Mouse (Mus musculus) testis, postnatal 10 days (tissue): ENCODE measurements around the gene Cic.
"Not testable (repeated sequence)": the region's sequence is repeated elsewhere in the genome, so short reads cannot be mapped to it uniquely, and the experiment has no call there.

Experiments
- DNase-seq: peaks from one replicate; pipeline ENCODE4 v3.0.0; 2021; ENCODE audit warnings: low spot score

Cic gene

GRCm38 (mm10) chr7:25305956-25306613 is 38.6 kb downstream of the Cic start, which contains the start of gene Tmem145:
Gene Tmem145 (plus strand): TSS chr7:25306106.
- no peak for DNase-seq

- DNase-seq = no peak
Measured at GRCm38 (mm10) chr7:25306614-25306996, 39.1 kb downstream of the Cic start.

- DNase-seq = no peak
Measured at GRCm38 (mm10) chr7:25308702-25309318, 41.3 kb downstream of the Cic start.

- no peak for DNase-seq
Measured at GRCm38 (mm10) chr7:25309425-25309824, 41.9 kb downstream of the Cic start.

GRCm38 (mm10) chr7:25311193-25311592 is 43.7 kb downstream of the Cic start:
- DNase-seq = no peak

- DNase-seq = no peak
Measured at GRCm38 (mm10) chr7:25313325-25313724, 45.8 kb downstream of the Cic start.

GRCm38 (mm10) chr7:25314606-25315305 is 47.3 kb downstream of the Cic start:
- no peak for DNase-seq

- peak; percentile 75 for DNase-seq
Measured at GRCm38 (mm10) chr7:25315306-25316041, 48.0 kb downstream of the Cic start.

- DNase-seq = peak; percentile 96
Measured at GRCm38 (mm10) chr7:25316532-25317445, 49.3 kb downstream of the Cic start, which contains the start of gene Megf8. Gene Megf8 (plus strand): TSS chr7:25317164.

GRCm38 (mm10) chr7:25317446-25317999 is 50.0 kb downstream of the Cic start:
- no peak for DNase-seq

- DNase-seq = peak; percentile 76
Measured at GRCm38 (mm10) chr7:25322058-25322484, 54.6 kb downstream of the Cic start.

GRCm38 (mm10) chr7:25323219-25323618 is 55.7 kb downstream of the Cic start:
- DNase-seq = no peak

- not testable (repeated sequence) for DNase-seq
Measured at GRCm38 (mm10) chr7:25325431-25325830, 57.9 kb downstream of the Cic start.

GRCm38 (mm10) chr7:25326233-25326632 is 58.7 kb downstream of the Cic start:
- DNase-seq = no peak

- DNase-seq = peak; percentile 83
Measured at GRCm38 (mm10) chr7:25333596-25334307, 66.2 kb downstream of the Cic start.

- DNase-seq = no peak
Measured at GRCm38 (mm10) chr7:25334472-25334871, 67.0 kb downstream of the Cic start.

GRCm38 (mm10) chr7:25339329-25339728 is 71.8 kb downstream of the Cic start:
- DNase-seq = no peak

- no peak for DNase-seq
Measured at GRCm38 (mm10) chr7:25341000-25341784, 73.7 kb downstream of the Cic start.
